Mouse (Mus musculus): ENCODE data around the gene Rho. TPM values are rescaled to one million over a fixed set of nuclear protein-coding genes. Genes with fewer than 3 reads are reported as not detected.

The Rho gene
- polyA plus RNA-seq, 1 experiment: 0.19 TPM

GRCm38 (mm10) chr6:115982889-115983288 is 51.3 kb downstream of the Rho start:
- no peaks in the 10 kb centered on the region for H3K27me3 ChIP-seq (ENCODE audit: control insufficient read depth, insufficient read depth, insufficient read length)
- no peak overlapping the region for H3K4me3 ChIP-seq
- H3K4me2 ChIP-seq (ENCODE audit: low read depth): no peak overlapping the region
- TF ChIP-seq TCF3 (IDR thresholded peaks at IDR 0.05; ENCODE audit: insufficient read length, low read depth): no peak
- TF ChIP-seq REST (IDR thresholded peaks at IDR 0.05; ENCODE audit: insufficient read depth, insufficient read length): peak; percentile 25
- TF ChIP-seq MYOG (IDR thresholded peaks at IDR 0.05; ENCODE audit: control insufficient read depth in 1 of 3, insufficient read depth in 1 of 3, insufficient read length in 2 of 3, low read depth in 2 of 3): peak in 1 of 3 experiments; percentile 64
- no peak for TF ChIP-seq TCF12 (IDR thresholded peaks at IDR 0.05; ENCODE audit: insufficient read depth, poor library complexity, severe bottlenecking)
- no peak for TF ChIP-seq MYOD1 (IDR thresholded peaks at IDR 0.05; ENCODE audit: control insufficient read depth in 1 of 3, insufficient read length in 2 of 3, low read depth in 2 of 3)
- no peak for TF ChIP-seq E2F4 (IDR thresholded peaks at IDR 0.05; ENCODE audit: insufficient read depth)
- no peak for TF ChIP-seq SRF (IDR thresholded peaks at IDR 0.05; ENCODE audit: control insufficient read depth, insufficient read length, low read depth)
- no peaks in the 10 kb centered on the region for H3K36me3 ChIP-seq (ENCODE audit: control insufficient read depth, insufficient read depth)
- peaks cover 4% of the 10 kb centered on the region for H3K79me2 ChIP-seq (ENCODE audit: control insufficient read depth, insufficient read depth)
- no peak overlapping the region for H3ac ChIP-seq (ENCODE audit: control insufficient read depth, insufficient read length)

GRCm38 (mm10) chr6:115983306-115984038 is 51.9 kb downstream of the Rho start:
- H3K4me2 ChIP-seq (ENCODE audit: low read depth): no peak overlapping the region

GRCm38 (mm10) chr6:115984580-115984979 is 53.0 kb downstream of the Rho start:
- Histone ChIP-seq H3K79me2 (ENCODE audit: control insufficient read depth, insufficient read depth) (peaks cover 15% of the 10 kb centered on the region), H3K4me3 (no peak overlapping the region), H3ac (ENCODE audit: control insufficient read depth, insufficient read length) (no peak overlapping the region), H3K27me3 (ENCODE audit: control insufficient read depth, insufficient read depth, insufficient read length) (no peaks in the 10 kb centered on the region), H3K4me2 (ENCODE audit: low read depth) (no peak overlapping the region), H3K36me3 (ENCODE audit: control insufficient read depth, insufficient read depth) (no peaks in the 10 kb centered on the region)
- TF ChIP-seq MAX (IDR thresholded peaks at IDR 0.05; ENCODE audit: low read depth): no peak
- no peak for TF ChIP-seq TCF12 (IDR thresholded peaks at IDR 0.05; ENCODE audit: insufficient read depth, poor library complexity, severe bottlenecking)
- TF ChIP-seq CEBPB (IDR thresholded peaks at IDR 0.05; ENCODE audit: insufficient read depth, poor library complexity, severe bottlenecking): no peak
- TF ChIP-seq E2F4 (IDR thresholded peaks at IDR 0.05; ENCODE audit: insufficient read depth): no peak
- TF ChIP-seq REST (IDR thresholded peaks at IDR 0.05; ENCODE audit: insufficient read depth, insufficient read length): no peak
- no peak for TF ChIP-seq TCF3 (IDR thresholded peaks at IDR 0.05; ENCODE audit: insufficient read length, low read depth)
- TF ChIP-seq POLR2AphosphoS2 (IDR thresholded peaks at IDR 0.05; ENCODE audit: insufficient read length, low read depth): no peak
- no peak for TF ChIP-seq SRF (IDR thresholded peaks at IDR 0.05; ENCODE audit: control insufficient read depth, insufficient read length, low read depth)
- no peak for TF ChIP-seq MYOD1 (IDR thresholded peaks at IDR 0.05; ENCODE audit: control insufficient read depth in 1 of 3, insufficient read length in 2 of 3, low read depth in 2 of 3)
- no peak for TF ChIP-seq USF1 (IDR thresholded peaks at IDR 0.05; ENCODE audit: low read depth)
- no peak for TF ChIP-seq POLR2A (IDR thresholded peaks at IDR 0.05; ENCODE audit: insufficient read length, low read depth)
- TF ChIP-seq MYOG (IDR thresholded peaks at IDR 0.05; ENCODE audit: control insufficient read depth in 1 of 3, insufficient read depth in 1 of 3, insufficient read length in 2 of 3, low read depth in 2 of 3): no peak

More at GRCm38 (mm10) chr6:115983306-115984038, 51.9 kb downstream of the Rho start:
- Histone ChIP-seq H3K27me3 (ENCODE audit: control insufficient read depth, insufficient read depth, insufficient read length) (no peaks in the 10 kb centered on the region), H3ac (ENCODE audit: control insufficient read depth, insufficient read length) (no peak overlapping the region), H3K36me3 (ENCODE audit: control insufficient read depth, insufficient read depth) (no peaks in the 10 kb centered on the region), H3K4me3 (no peak overlapping the region), H3K79me2 (ENCODE audit: control insufficient read depth, insufficient read depth) (peaks cover 10% of the 10 kb centered on the region)
- TF ChIP-seq REST (IDR thresholded peaks at IDR 0.05; ENCODE audit: insufficient read depth, insufficient read length): no peak
- TF ChIP-seq USF1 (IDR thresholded peaks at IDR 0.05; ENCODE audit: low read depth): no peak
- no peak for TF ChIP-seq MYOG (IDR thresholded peaks at IDR 0.05; ENCODE audit: control insufficient read depth in 1 of 3, insufficient read depth in 1 of 3, insufficient read length in 2 of 3, low read depth in 2 of 3)
- no peak for TF ChIP-seq SRF (IDR thresholded peaks at IDR 0.05; ENCODE audit: control insufficient read depth, insufficient read length, low read depth)
- TF ChIP-seq TCF12 (IDR thresholded peaks at IDR 0.05; ENCODE audit: insufficient read depth, poor library complexity, severe bottlenecking): no peak
- TF ChIP-seq POLR2AphosphoS2 (IDR thresholded peaks at IDR 0.05; ENCODE audit: insufficient read length, low read depth): no peak
- no peak for TF ChIP-seq MAX (IDR thresholded peaks at IDR 0.05; ENCODE audit: low read depth)
- TF ChIP-seq E2F4 (IDR thresholded peaks at IDR 0.05; ENCODE audit: insufficient read depth): no peak
- no peak for TF ChIP-seq POLR2A (IDR thresholded peaks at IDR 0.05; ENCODE audit: insufficient read length, low read depth)
- no peak for TF ChIP-seq MYOD1 (IDR thresholded peaks at IDR 0.05; ENCODE audit: control insufficient read depth in 1 of 3, insufficient read length in 2 of 3, low read depth in 2 of 3)
- no peak for TF ChIP-seq CEBPB (IDR thresholded peaks at IDR 0.05; ENCODE audit: insufficient read depth, poor library complexity, severe bottlenecking)
- TF ChIP-seq TCF3 (IDR thresholded peaks at IDR 0.05; ENCODE audit: insufficient read length, low read depth): no peak

- H3K4me2 ChIP-seq (ENCODE audit: low read depth): no peak overlapping the region
- peaks cover 24% of the 10 kb centered on the region for H3K79me2 ChIP-seq (ENCODE audit: control insufficient read depth, insufficient read depth)
- no peak overlapping the region for H3ac ChIP-seq (ENCODE audit: control insufficient read depth, insufficient read length)
- H3K27me3 ChIP-seq (ENCODE audit: control insufficient read depth, insufficient read depth, insufficient read length): no peaks in the 10 kb centered on the region
- H3K4me3 ChIP-seq: no peak overlapping the region
- TF ChIP-seq CEBPB (IDR thresholded peaks at IDR 0.05; ENCODE audit: insufficient read depth, poor library complexity, severe bottlenecking) (no peak), POLR2AphosphoS2 (IDR thresholded peaks at IDR 0.05; ENCODE audit: insufficient read length, low read depth) (no peak), USF1 (IDR thresholded peaks at IDR 0.05; ENCODE audit: low read depth) (no peak)
- H3K36me3 ChIP-seq (ENCODE audit: control insufficient read depth, insufficient read depth): no peaks in the 10 kb centered on the region
These were observed 54.1 kb downstream of the Rho start for GRCm38 (mm10) chr6:115985622-115986021.
